Mouse (Mus musculus) midbrain, embryonic 15.5 days (tissue): Measurements from ENCODE around the gene Pak2. TPM values are rescaled to one million over a fixed set of nuclear protein-coding genes. Genes with fewer than 3 reads are reported as not detected.
"Not testable (repeated sequence)": the region's sequence is repeated elsewhere in the genome, so short reads cannot be mapped to it uniquely, and the experiment has no call there.

Source experiments
- ATAC-seq: fragments of 200-750 bp; cut with Nextera tagmentation; replicated peaks from 2 replicates; pipeline ENCODE4 v1.8.0; 2017; ENCODE audit warnings: moderate TSS enrichment
- H3K27ac ChIP-seq: fragments of 300-500 bp; sonication (generic); 2 replicates; pipeline ENCODE4 v1.5.1; 2015; ENCODE audit warnings: mild to moderate bottlenecking, inconsistent platforms
- H3K27me3 ChIP-seq: fragments of 300-500 bp; sonication (generic); replicated peaks from 2 replicates; pipeline ENCODE4 v1.6.1; 2015; ENCODE audit warnings: inconsistent platforms
- H3K36me3 ChIP-seq: fragments of 300-500 bp; sonication (generic); replicated peaks from 2 replicates; pipeline ENCODE4 v1.6.1; 2015; ENCODE audit warnings: inconsistent platforms
- H3K4me1 ChIP-seq: fragments of 300-500 bp; sonication (generic); 2 replicates; pipeline ENCODE4 v1.6.1; 2015; ENCODE audit warnings: inconsistent platforms
- H3K4me2 ChIP-seq: fragments of 300-500 bp; sonication (generic); 2 replicates; pipeline ENCODE4 v1.6.1; 2015; ENCODE audit warnings: inconsistent platforms, mild to moderate bottlenecking, moderate library complexity
- H3K4me3 ChIP-seq: fragments of 300-500 bp; sonication (generic); 2 replicates; pipeline ENCODE4 v1.5.1; 2015; ENCODE audit warnings: mild to moderate bottlenecking, inconsistent platforms
- H3K9ac ChIP-seq: fragments of 300-500 bp; sonication (generic); 2 replicates; pipeline ENCODE4 v1.6.1; 2015; ENCODE audit warnings: mild to moderate bottlenecking, inconsistent platforms
- H3K9me3 ChIP-seq: fragments of 300-500 bp; sonication (generic); 2 replicates; pipeline ENCODE4 v1.6.1; 2016; ENCODE audit warnings: inconsistent platforms
- WGBS: fragments of 180-500 bp; shearing (Covaris S2); methylation state at CpG from one replicate; pipeline ENCODE4 v1.1.7; 2015; ENCODE audit warnings: mixed read lengths; 5-methylcytosine and 5-hydroxymethylcytosine counted together
- polyA plus RNA-seq: library from polyadenylated mRNA; unstranded; fragments of >200 nt; fragmentation: Nextera tagmentation; extraction: Ambion mirVana; gene quantifications from 2 replicates; pipeline ENCODE4 v1.2.1, GENCODE M21; 2015

Gene Pak2
- polyA plus RNA-seq, 1 experiment from 2014 or later, result 37.6 TPM

GRCm38 (mm10) chr16:32110951-32111699 is 32.0 kb upstream of the Pak2 start:
- WGBS, result 77% methylated on average over 15 of the region's 15 CpGs

GRCm38 (mm10) chr16:32108578-32108977 is 29.4 kb upstream of the Pak2 start:
- H3K9me3 ChIP-seq, result no peaks in the 10 kb centered on the region
- no peaks in the 10 kb centered on the region for H3K27me3 ChIP-seq
- H3K36me3 ChIP-seq, result peaks cover 21% of the 10 kb centered on the region
- H3K4me1 ChIP-seq, result no peaks in the 10 kb centered on the region
- no peak overlapping the region for H3K4me2 ChIP-seq
- no peak overlapping the region for H3K9ac ChIP-seq
- H3K4me3 ChIP-seq, result no peak overlapping the region
- ATAC-seq, result no peak
- 97% methylated on average over 2 of the region's 2 CpGs for WGBS
- H3K27ac ChIP-seq, result no peak overlapping the region

More at GRCm38 (mm10) chr16:32110951-32111699, 32.0 kb upstream of the Pak2 start:
- Histone ChIP-seq H3K27me3 (no peaks in the 10 kb centered on the region), H3K27ac (no peak overlapping the region), H3K9me3 (no peaks in the 10 kb centered on the region), H3K4me2 (no peak overlapping the region), H3K4me3 (no peak overlapping the region), H3K4me1 (no peaks in the 10 kb centered on the region), H3K9ac (no peak overlapping the region), H3K36me3 (peaks cover 15% of the 10 kb centered on the region)
- ATAC-seq, result no peak

- no peak for ATAC-seq
- H3K4me3 ChIP-seq, result no peak overlapping the region
- H3K9me3 ChIP-seq, result no peaks in the 10 kb centered on the region
- no peaks in the 10 kb centered on the region for H3K4me1 ChIP-seq
- H3K27ac ChIP-seq, result no peak overlapping the region
- 84% methylated on average over 7 of the region's 7 CpGs for WGBS
- no peak overlapping the region for H3K9ac ChIP-seq
- H3K36me3 ChIP-seq, result peaks cover 21% of the 10 kb centered on the region
- no peaks in the 10 kb centered on the region for H3K27me3 ChIP-seq
- no peak overlapping the region for H3K4me2 ChIP-seq
Observed at GRCm38 (mm10) chr16:32108170-32108569, 29.0 kb upstream of the Pak2 start.

DNA sequence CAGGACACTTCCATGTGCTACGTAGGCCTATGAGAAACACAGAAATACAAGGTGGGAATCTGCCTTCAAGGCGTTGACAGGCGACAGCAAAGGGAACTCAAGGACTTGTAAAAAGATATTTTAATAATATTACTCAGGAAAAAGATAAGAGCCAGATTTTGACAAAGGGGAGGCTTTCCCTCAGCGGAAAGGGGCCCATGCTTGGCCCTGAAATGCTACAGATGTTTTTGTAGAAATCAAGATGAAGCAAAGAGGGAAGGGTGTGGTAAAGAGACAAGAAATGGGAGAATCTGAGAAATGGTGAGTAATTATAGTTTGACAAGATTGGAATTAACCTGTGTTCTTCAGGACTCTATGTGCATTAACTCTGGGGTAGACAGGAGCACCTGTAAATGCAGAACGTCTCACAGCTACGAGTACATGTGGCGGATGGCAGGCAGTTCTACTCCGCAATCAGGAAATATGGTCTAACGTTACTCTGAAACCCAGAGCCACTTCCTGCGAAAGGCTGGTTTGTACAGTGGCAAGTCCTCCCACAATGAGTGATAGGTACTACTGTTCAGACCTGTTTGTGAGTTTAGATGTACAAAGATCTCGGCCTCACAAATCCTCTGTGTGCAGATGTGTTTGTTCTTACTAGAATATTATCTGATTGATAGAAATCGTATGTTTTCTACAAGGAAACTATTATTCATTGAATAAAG is 28.4 kb upstream of the Pak2 start:
- Histone ChIP-seq H3K36me3 (peaks cover 25% of the 10 kb centered on the region), H3K9ac (no peak overlapping the region), H3K27ac (no peak overlapping the region), H3K9me3 (no peaks in the 10 kb centered on the region), H3K4me1 (no peaks in the 10 kb centered on the region), H3K4me2 (no peak overlapping the region), H3K4me3 (no peak overlapping the region), H3K27me3 (no peaks in the 10 kb centered on the region)
- WGBS, result 92% methylated on average over 12 of the region's 12 CpGs
- ATAC-seq, result no peak

- H3K9ac ChIP-seq, result no peak overlapping the region
- H3K4me2 ChIP-seq, result no peak overlapping the region
- no peak for ATAC-seq
- no peaks in the 10 kb centered on the region for H3K9me3 ChIP-seq
- H3K4me3 ChIP-seq, result no peak overlapping the region
- H3K27ac ChIP-seq, result no peak overlapping the region
- no peaks in the 10 kb centered on the region for H3K4me1 ChIP-seq
- 92% methylated on average over 1 of the region's 1 CpGs for WGBS
- H3K36me3 ChIP-seq, result peaks cover 26% of the 10 kb centered on the region
- no peaks in the 10 kb centered on the region for H3K27me3 ChIP-seq
Observed at GRCm38 (mm10) chr16:32105698-32106097, 26.6 kb upstream of the Pak2 start.

GRCm38 (mm10) chr16:32102295-32102694 is 23.2 kb upstream of the Pak2 start:
- Histone ChIP-seq H3K27me3 (no peaks in the 10 kb centered on the region), H3K9ac (no peak overlapping the region), H3K27ac (no peak overlapping the region), H3K4me1 (peaks cover 21% of the 10 kb centered on the region), H3K4me2 (no peak overlapping the region), H3K9me3 (no peaks in the 10 kb centered on the region), H3K4me3 (no peak overlapping the region), H3K36me3 (peaks cover 19% of the 10 kb centered on the region; the same call in 1 of the 2 replicates)
- 94% methylated on average over 13 of the region's 13 CpGs for WGBS
- no peak for ATAC-seq

DNA sequence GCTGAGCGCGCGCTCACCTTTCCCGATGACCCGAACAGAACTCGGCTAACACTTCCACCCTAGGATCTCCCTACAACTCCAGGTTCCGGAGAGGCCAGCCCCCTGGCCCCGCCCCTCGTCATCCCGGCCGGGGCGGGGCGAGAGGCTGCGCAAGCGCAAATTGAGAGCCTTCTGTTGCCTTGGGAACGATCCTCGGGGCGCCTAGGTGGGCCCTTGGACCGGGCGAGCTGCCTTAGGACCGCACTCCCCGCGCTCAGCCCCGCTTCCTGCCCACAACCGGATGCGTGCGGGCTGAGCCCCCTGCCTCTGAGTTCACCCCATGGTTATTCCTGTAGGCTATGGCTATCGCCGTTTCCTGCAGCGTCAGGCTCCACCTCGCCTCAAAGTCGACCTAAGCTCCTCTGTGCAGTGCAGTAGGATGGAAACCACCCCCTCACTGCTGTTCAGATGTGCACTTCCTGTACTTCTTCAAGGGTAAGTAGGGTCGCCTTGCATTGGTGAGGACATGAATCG is 20.6 kb upstream of the Pak2 start, which contains the start of the genes Pigx and Cep19:
Gene Pigx (minus strand): TSS at position 103 of the 513 bp plus-strand sequence.
Gene Cep19 (plus strand): TSS at position 163 of the 513 bp plus-strand sequence.
- H3K4me1 ChIP-seq, result peaks cover 21% of the 10 kb centered on the region
- ATAC-seq, result peak; percentile 98
- peak within 1 kb of the TSS; percentile 66 for H3K4me2 ChIP-seq
- H3K27me3 ChIP-seq, result no peaks in the 10 kb centered on the region
- no peaks in the 10 kb centered on the region for H3K9me3 ChIP-seq
- peak within 1 kb of the TSS; percentile 90 for H3K4me3 ChIP-seq
- WGBS, result 0% methylated on average over 34 of the region's 34 CpGs
- peak within 1 kb of the TSS; percentile 85 for H3K27ac ChIP-seq
- peaks cover 6% of the 10 kb centered on the region; the same call in 1 of the 2 replicates for H3K36me3 ChIP-seq
- peak within 1 kb of the TSS; percentile 77 for H3K9ac ChIP-seq

GRCm38 (mm10) chr16:32098897-32099637 is 19.9 kb upstream of the Pak2 start:
- H3K9me3 ChIP-seq, result no peaks in the 10 kb centered on the region
- H3K36me3 ChIP-seq, result peaks cover 6% of the 10 kb centered on the region; the same call in 1 of the 2 replicates
- H3K27ac ChIP-seq, result peak overlapping the region; percentile 85
- peak overlapping the region; percentile 66 for H3K4me2 ChIP-seq
- peak overlapping the region; percentile 90 for H3K4me3 ChIP-seq
- H3K9ac ChIP-seq, result peak overlapping the region; percentile 77
- 0% methylated on average over 38 of the region's 39 CpGs for WGBS
- no peaks in the 10 kb centered on the region for H3K27me3 ChIP-seq
- peaks cover 21% of the 10 kb centered on the region for H3K4me1 ChIP-seq
- peak; percentile 80 for ATAC-seq

DNA sequence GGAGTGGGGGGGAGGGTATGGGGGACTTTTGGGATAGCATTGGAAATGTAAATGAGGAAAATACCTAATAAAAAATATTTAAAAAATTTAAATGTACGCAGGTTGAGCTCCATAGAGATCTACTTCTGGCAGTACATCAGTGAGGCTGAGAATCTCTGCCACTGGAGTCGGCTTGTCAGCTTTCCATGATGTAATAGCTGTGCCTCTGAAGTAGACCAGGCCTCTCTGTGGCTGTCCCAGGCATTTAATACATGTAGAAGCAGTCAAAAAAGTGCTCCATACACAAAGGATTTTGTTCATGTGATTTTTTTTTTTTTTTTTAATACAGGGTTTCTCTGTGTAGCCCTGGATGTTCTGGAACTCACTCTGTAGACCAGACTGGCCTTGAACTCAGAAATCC is 18.6 kb upstream of the Pak2 start:
- H3K4me3 ChIP-seq, result not testable (repeated sequence)

DNA sequence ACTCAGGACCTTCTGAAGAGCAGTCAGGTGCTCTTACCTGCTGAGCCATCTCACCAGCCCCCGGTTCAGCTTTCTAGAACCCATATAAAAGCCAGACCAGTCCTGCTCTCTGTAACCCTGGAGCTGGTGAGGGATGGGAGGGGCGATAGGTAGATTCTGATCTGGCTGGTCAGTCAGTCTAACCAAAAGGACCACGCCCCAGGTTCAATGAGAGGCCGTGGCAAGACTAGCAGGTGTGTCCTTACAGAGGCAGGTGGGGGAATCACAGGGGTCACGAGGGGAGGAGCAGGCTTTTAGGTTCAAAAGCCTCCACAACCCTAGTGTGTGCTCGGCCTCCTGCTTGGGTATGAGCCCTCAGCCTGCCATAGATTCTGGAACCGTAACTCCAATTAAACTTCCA is 12.3 kb upstream of the Pak2 start:
- H3K27ac ChIP-seq, result no peak overlapping the region
- H3K4me3 ChIP-seq, result no peak overlapping the region
- ATAC-seq, result no peak
- 96% methylated on average over 7 of the region's 7 CpGs for WGBS
- H3K9ac ChIP-seq, result no peak overlapping the region
- no peaks in the 10 kb centered on the region for H3K4me1 ChIP-seq
- no peak overlapping the region for H3K4me2 ChIP-seq
- peaks cover 34% of the 10 kb centered on the region for H3K36me3 ChIP-seq
- H3K27me3 ChIP-seq, result no peaks in the 10 kb centered on the region
- no peaks in the 10 kb centered on the region for H3K9me3 ChIP-seq

More for the DNA sequence above, 18.6 kb upstream of the Pak2 start:
- not testable (repeated sequence) for H3K4me2 ChIP-seq, H3K27ac ChIP-seq, H3K36me3 ChIP-seq, H3K9ac ChIP-seq, ATAC-seq, H3K9me3 ChIP-seq, H3K27me3 ChIP-seq
- H3K4me1 ChIP-seq, result peaks cover 21% of the 10 kb centered on the region
- 91% methylated on average over 2 of the region's 2 CpGs for WGBS

- no peak overlapping the region for H3K4me3 ChIP-seq
- 92% methylated on average over 17 of the region's 17 CpGs for WGBS
- H3K27me3 ChIP-seq, result no peaks in the 10 kb centered on the region
- no peak overlapping the region for H3K27ac ChIP-seq
- H3K9ac ChIP-seq, result no peak overlapping the region
- no peaks in the 10 kb centered on the region for H3K4me1 ChIP-seq
- peaks cover 52% of the 10 kb centered on the region for H3K36me3 ChIP-seq
- no peaks in the 10 kb centered on the region for H3K9me3 ChIP-seq
- H3K4me2 ChIP-seq, result no peak overlapping the region
- no peak for ATAC-seq
Observed at GRCm38 (mm10) chr16:32087629-32088443, 8.7 kb upstream of the Pak2 start.
